Comparison of ENCODE assay signal across 7 mouse cellular contexts in the genomic region with DNA sequence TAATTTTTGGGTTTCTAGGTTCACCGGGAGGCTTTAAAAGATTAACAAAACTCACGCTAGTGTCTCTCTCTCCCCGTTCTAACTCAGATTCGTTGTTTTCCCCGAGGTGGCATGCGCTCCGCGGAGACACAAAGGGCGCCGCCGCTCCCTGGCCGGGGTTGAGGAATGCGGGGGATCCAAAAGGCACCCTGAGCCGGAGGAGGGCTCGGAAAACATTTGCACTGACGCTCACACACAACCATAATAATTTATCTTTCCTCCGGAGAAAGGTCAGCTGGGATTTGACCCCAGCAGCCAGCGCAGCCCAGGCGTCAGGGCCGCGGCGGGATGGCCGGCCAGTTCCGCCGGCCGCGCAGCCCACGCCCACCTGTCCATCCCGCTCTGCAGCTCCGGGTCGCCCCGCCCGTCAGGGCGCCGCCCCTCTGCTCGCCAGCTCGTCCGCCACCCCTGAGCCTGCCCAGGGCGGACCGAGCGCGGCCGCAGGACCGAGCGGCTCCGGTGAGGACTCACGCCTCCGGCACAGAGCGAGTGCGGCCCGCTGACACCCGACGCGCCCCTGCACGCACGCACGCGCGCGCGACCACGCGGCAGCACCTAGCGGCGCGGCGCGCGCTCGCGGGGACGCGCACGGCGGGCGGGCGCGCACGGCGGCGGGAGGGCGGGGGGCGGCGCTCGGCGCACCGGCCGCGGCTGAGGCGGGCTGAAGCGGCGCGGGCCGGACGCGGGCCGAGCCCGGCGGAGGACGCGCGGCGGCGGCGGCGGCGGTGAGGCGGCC. TPM values are rescaled to one million over a fixed set of nuclear protein-coding genes. Genes with fewer than 3 reads are reported as not detected.
DNase-seq lines count a peak whose midpoint lies in the region; ATAC-seq lines count a peak whose summit lies in the region.

A gene (plus strand): TSS at position 687 of the 775 bp plus-strand sequence.

- H3K27me3 ChIP-seq in intestine, embryonic 14.5 days (replicated peaks; ENCODE audit: control insufficient read depth, insufficient read depth, low read length), result no peaks in the 10 kb centered on the region

- H3K4me3 ChIP-seq in intestine, embryonic 14.5 days (ENCODE audit: low read depth, low read length), result peak within 1 kb of the TSS; percentile 82

- H3K4me1 ChIP-seq in intestine, embryonic 14.5 days (replicated peaks; ENCODE audit: control insufficient read depth, insufficient read depth, low read length), result 0 out of 2 replicates have a peak, but pooled peaks cover 6% of the 10 kb centered on the region

- H3K36me3 ChIP-seq in intestine, embryonic 14.5 days (ENCODE audit: control insufficient read depth, insufficient read depth, low read length), result no peaks in the 10 kb centered on the region

- DNase-seq in adrenal gland, adult (ENCODE audit: inconsistent age in 2 of 2, low spot score in 1 of 2), result peak; percentile 91 to 95
- DNase-seq in gastrocnemius, postnatal 36 days, result peak; percentile 69 to 72
- peak; percentile 87 for DNase-seq in intestine, embryonic 14.5 days (ENCODE audit: low spot score)
- peak; percentile 72 to 84 for DNase-seq in left cerebral cortex, postnatal 25 days (ENCODE audit: low spot score in 2 of 2)
- DNase-seq in right cerebral cortex, postnatal 14 days, result peak; percentile 80

- under 1% methylated on average over 69 of the region's 108 CpGs for WGBS in intestine, embryonic 14.5 days

- H3K9me3 ChIP-seq in intestine, embryonic 14.5 days (ENCODE audit: control insufficient read depth, low read length), result no peaks in the 10 kb centered on the region

- peak; percentile 74 for ATAC-seq in common myeloid progenitor, adult 5-6 weeks (replicated peaks; ENCODE audit: low read depth, poor library complexity, severe bottlenecking)
- peak; percentile 95 for ATAC-seq in intestine, embryonic 14.5 days (replicated peaks; ENCODE audit: low FRiP score, low TSS enrichment, low read depth)
- ATAC-seq in megakaryocyte-erythroid progenitor cell, adult 5-6 weeks (replicated peaks; ENCODE audit: low FRiP score, low TSS enrichment, poor library complexity, severe bottlenecking), result peak; percentile 75

- H3K4me2 ChIP-seq in intestine, embryonic 14.5 days (ENCODE audit: low read length), result peak within 1 kb of the TSS; percentile 98

- peak within 1 kb of the TSS; percentile 89 for H3K9ac ChIP-seq in intestine, embryonic 14.5 days (ENCODE audit: low read length)

- H3K27ac ChIP-seq in intestine, embryonic 14.5 days (ENCODE audit: low read depth), result peak within 1 kb of the TSS; percentile 87

- intact Hi-C loops in gastrocnemius, postnatal 36 days (cut with DNase I), result loop anchor here (5.0 kb wide), 1 partner anchor 78 kb away; no protein-coding TSS in a partner anchor
- intact Hi-C loops in left cerebral cortex, postnatal 25 days (cut with DNase I), result loop anchor here (5.0 kb wide), 1 partner anchor 83 kb away; no protein-coding TSS in a partner anchor

RNA-seq across cellular contexts. Expression of the gene that starts here (rescaled TPM):
- total RNA-seq in common myeloid progenitor, adult 5-6 weeks (2017), result 15.2 and 16.3 TPM in 2 replicates
- total RNA-seq in gastrocnemius, postnatal 36 days (2021), result 10 to 100 TPM; 46.9 to 48.8 TPM
- 75.1 and 86.2 TPM in 2 replicates for polyA plus RNA-seq in intestine, embryonic 14.5 days (2014; fragmentation: Nextera tagmentation; extraction: Ambion mirVana)
- 100 to 1,000 TPM; 117 TPM for total RNA-seq in left cerebral cortex, postnatal 25 days (2021)
- 0.59 and 3.3 TPM in 2 replicates for total RNA-seq in megakaryocyte-erythroid progenitor cell, adult 5-6 weeks (2014; fragmentation: Nextera tagmentation)
- 4.8 and 10.6 TPM in 2 replicates for total RNA-seq in megakaryocyte-erythroid progenitor cell, adult 5-6 weeks (2017)

Comparison
In these comparisons a context has a peak if more than half of its experiments do, and no peak if none do; other contexts are left out.
1. Peak in every context shown above with its lines: DNase-seq, ATAC-seq, H3K4me3 ChIP-seq and H3K27ac ChIP-seq.